Mouse (Mus musculus): ENCODE results near the gene Ints5.

GRCm38 (mm10) chr19:8927891-8928525, 35.2 kb downstream of the Ints5 start:
- no peak for TF ChIP-seq CTCF (IDR thresholded peaks at IDR 0.05)
- TF ChIP-seq EP300 (IDR thresholded peaks at IDR 0.05) = no peak
